Mouse (Mus musculus): ENCODE results near the gene Rspo1.

- TF ChIP-seq SMC3 (IDR thresholded peaks at IDR 0.05; ENCODE audit: low read depth, low read length): no peak
- TF ChIP-seq HCFC1 (IDR thresholded peaks at IDR 0.05; ENCODE audit: low read depth, low read length): no peak
- no peak for TF ChIP-seq ZNF384 (IDR thresholded peaks at IDR 0.05; ENCODE audit: low read depth, low read length)
- no peak for TF ChIP-seq CTCF (conservative IDR thresholded peaks at IDR 0.05 in 1 of 2, IDR thresholded peaks at IDR 0.05 in 1 of 2; ENCODE audit: low read depth in 2 of 2, low read length in 2 of 2)
- TF ChIP-seq ZC3H11A (IDR thresholded peaks at IDR 0.05; ENCODE audit: low read depth, low read length): no peak
- no peak for TF ChIP-seq USF2 (conservative IDR thresholded peaks at IDR 0.05; ENCODE audit: low read depth, low read length)
- TF ChIP-seq RAD21 (IDR thresholded peaks at IDR 0.05; ENCODE audit: low read depth, low read length): no peak
- TF ChIP-seq TBP (conservative IDR thresholded peaks at IDR 0.05; ENCODE audit: low read depth, low read length): no peak
- no peak for TF ChIP-seq NELFE (IDR thresholded peaks at IDR 0.05; ENCODE audit: low read depth, low read length)
- no peak for TF ChIP-seq E2F4 (IDR thresholded peaks at IDR 0.05; ENCODE audit: insufficient replicate concordance, low read depth, low read length)
- TF ChIP-seq GABPA (IDR thresholded peaks at IDR 0.05; ENCODE audit: insufficient replicate concordance, low read depth, low read length): no peak
- no peak for TF ChIP-seq POLR2A (IDR thresholded peaks at IDR 0.05; ENCODE audit: low read depth, low read length)
These were observed 11.4 kb downstream of the Rspo1 start for GRCm38 (mm10) chr4:124997479-124998147.

All from CH12.LX (cell line).